Mouse (Mus musculus) forebrain, embryonic 11.5 days (tissue): ENCODE data around the gene Zcchc13. TPM values are rescaled to one million over a fixed set of nuclear protein-coding genes. Genes with fewer than 3 reads are reported as not detected.

Experiments
- ATAC-seq: fragments of 200-750 bp; cut with Nextera tagmentation; replicated peaks from 2 replicates; pipeline ENCODE4 v1.8.0; 2017; ENCODE audit warnings: moderate TSS enrichment; ENCODE audit not compliant: low FRiP score
- DNase-seq: peaks from one replicate; pipeline ENCODE4 v3.0.0-alpha.2; 2017; ENCODE audit warnings: low spot score
- H3K27ac ChIP-seq: fragments of 300-500 bp; sonication (generic); 2 replicates; pipeline ENCODE4 v1.5.1; 2014; ENCODE audit warnings: low read depth, low read length
- H3K27me3 ChIP-seq: fragments of 300-500 bp; sonication (generic); 2 replicates; pipeline ENCODE4 v1.6.1; 2014; ENCODE audit warnings: mild to moderate bottlenecking, low read length, mixed read lengths; ENCODE audit not compliant: control insufficient read depth, insufficient read depth
- H3K36me3 ChIP-seq: fragments of 300-500 bp; sonication (generic); 2 replicates; pipeline ENCODE4 v1.6.1; 2014; ENCODE audit warnings: mild to moderate bottlenecking, low read length, moderate library complexity, mixed read lengths; ENCODE audit not compliant: control insufficient read depth, insufficient read depth
- H3K4me1 ChIP-seq: fragments of 300-500 bp; sonication (generic); replicated peaks from 2 replicates; pipeline ENCODE4 v1.6.1; 2014; ENCODE audit warnings: low read length, mixed read lengths; ENCODE audit not compliant: control insufficient read depth, insufficient read depth
- H3K4me2 ChIP-seq: fragments of 300-500 bp; sonication (generic); 2 replicates; pipeline ENCODE4 v1.6.1; 2014; ENCODE audit warnings: low read depth, mild to moderate bottlenecking, low read length, moderate library complexity, mixed read lengths; ENCODE audit not compliant: severe bottlenecking
- H3K4me3 ChIP-seq: fragments of 300-500 bp; sonication (generic); 2 replicates; pipeline ENCODE4 v1.5.1; 2014; ENCODE audit warnings: low read depth, low read length
- H3K9ac ChIP-seq: fragments of 300-500 bp; sonication (generic); 2 replicates; pipeline ENCODE4 v1.6.1; 2014; ENCODE audit warnings: low read length
- H3K9me3 ChIP-seq: fragments of 300-500 bp; sonication (generic); 2 replicates; pipeline ENCODE4 v1.6.1; 2016; ENCODE audit warnings: low read length, mixed read lengths; ENCODE audit not compliant: control insufficient read depth
- whole genome bisulfite sequencing: fragments of 180-500 bp; shearing (Covaris S2); extraction: QIAGEN DNeasy Blood & Tissue Kit; methylation state at CpG from one replicate; pipeline ENCODE4 v1.1.7; 2014; 5-methylcytosine and 5-hydroxymethylcytosine counted together
- polyA plus RNA-seq: library from polyadenylated mRNA; unstranded; fragments of >200 nt; fragmentation: Nextera tagmentation; extraction: Ambion mirVana; gene quantifications from 2 replicates; pipeline ENCODE4 v1.2.1, GENCODE M21; 2014

The Zcchc13 gene
- polyA plus RNA-seq, 1 experiment from 2014 or later = not detected

DNA sequence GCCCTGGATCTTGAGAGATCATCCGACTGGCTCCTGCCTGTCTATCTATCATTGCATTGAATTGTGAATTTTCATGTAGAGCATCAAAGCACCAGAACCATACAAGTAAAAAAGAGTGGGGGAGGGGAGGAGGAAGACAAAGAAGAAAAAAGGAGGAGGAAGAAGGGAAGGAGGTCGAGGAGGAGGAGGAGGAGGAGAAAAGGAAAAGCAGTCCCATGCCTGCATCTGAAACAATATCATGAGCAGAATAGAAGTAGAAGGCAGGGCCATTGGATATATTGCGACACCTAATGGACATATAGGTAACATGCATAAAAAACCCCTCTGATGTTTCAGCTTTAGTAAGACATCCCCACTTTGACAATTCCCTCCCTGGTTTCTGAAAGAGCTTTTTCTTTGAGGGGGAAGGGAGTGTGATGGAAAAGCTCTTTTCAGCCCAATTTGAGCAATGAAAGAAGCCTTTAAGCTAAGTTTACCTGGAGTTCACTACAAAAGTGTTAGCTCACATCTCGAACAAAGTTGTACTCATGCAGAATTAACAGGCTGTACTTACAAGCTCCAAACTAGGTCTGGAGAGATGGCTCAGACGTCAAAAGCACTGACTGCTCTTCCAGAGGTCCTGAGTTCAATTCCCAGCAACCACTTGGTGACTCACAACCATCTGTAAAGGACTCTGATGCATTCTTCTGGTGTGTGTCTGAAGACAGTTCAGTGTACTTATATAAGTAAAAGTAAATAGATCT lies 5.8 kb upstream of the Zcchc13 start:
- Histone ChIP-seq H3K9ac (no peak overlapping the region), H3K27ac (no peak overlapping the region), H3K4me1 (no peaks in the 10 kb centered on the region), H3K4me2 (no peak overlapping the region), H3K4me3 (no peak overlapping the region), H3K27me3 (peaks cover 2% of the 10 kb centered on the region; the same call in 1 of the 2 replicates), H3K36me3 (no peaks in the 10 kb centered on the region), H3K9me3 (no peaks in the 10 kb centered on the region)
- no peak for ATAC-seq
- WGBS = 23% methylated on average over 5 of the region's 5 CpGs
- DNase-seq = no peak

DNA sequence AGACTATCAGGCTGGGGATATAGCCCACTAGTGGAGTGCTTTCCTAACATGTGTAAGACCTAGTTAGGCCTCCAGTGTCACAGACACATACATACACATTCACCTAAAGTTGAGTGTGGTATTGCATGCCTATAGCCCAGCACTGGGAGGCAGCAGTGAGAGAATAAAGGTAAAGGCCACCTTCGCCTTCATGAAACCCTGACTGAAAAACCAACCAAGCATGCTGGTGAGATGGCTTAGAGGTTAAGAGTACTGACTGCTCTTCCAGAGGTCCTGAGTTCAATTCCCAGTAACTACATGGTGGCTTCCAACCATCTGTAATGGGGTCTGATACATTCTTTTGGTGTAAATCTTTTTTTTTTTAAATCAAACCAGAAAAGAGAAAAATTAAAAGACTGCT lies 1.5 kb upstream of the Zcchc13 start:
- DNase-seq (no peak), ATAC-seq (no peak)
- no peaks in the 10 kb centered on the region for H3K9me3 ChIP-seq
- no peak overlapping the region for H3K4me2 ChIP-seq
- no peak overlapping the region for H3K4me3 ChIP-seq
- H3K4me1 ChIP-seq = no peaks in the 10 kb centered on the region
- peaks cover 1% of the 10 kb centered on the region; the same call in 1 of the 2 replicates for H3K27me3 ChIP-seq
- H3K27ac ChIP-seq = no peak overlapping the region
- 58% methylated on average over 1 of the region's 1 CpGs for WGBS
- H3K9ac ChIP-seq = no peak overlapping the region
- no peaks in the 10 kb centered on the region for H3K36me3 ChIP-seq

DNA sequence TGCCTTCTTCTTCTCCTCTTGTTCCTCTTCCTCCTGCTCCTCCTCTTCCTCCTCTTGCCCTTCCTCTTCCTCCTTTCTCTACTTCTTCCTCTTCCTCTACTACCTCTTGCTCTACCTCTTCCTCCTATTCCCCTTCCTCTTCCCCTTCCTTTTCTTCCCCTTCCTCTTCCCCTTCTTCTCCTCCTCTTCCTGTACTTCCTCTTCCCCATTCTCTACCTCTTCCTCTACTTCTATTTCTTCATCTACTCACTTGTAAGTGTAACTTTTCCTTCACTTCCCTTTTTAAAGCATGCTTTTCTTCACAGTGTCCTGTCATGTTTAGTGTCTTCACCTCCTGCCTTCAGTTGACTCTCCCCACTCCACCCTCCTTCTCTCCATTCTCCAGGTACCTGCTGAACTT lies 3.5 kb downstream of the Zcchc13 start:
- Histone ChIP-seq H3K27ac (no peak overlapping the region), H3K27me3 (no peaks in the 10 kb centered on the region), H3K4me1 (no peaks in the 10 kb centered on the region), H3K36me3 (no peaks in the 10 kb centered on the region), H3K9me3 (no peaks in the 10 kb centered on the region), H3K4me3 (no peak overlapping the region), H3K9ac (no peak overlapping the region), H3K4me2 (no peak overlapping the region)
- ATAC-seq (no peak), DNase-seq (no peak)

DNA sequence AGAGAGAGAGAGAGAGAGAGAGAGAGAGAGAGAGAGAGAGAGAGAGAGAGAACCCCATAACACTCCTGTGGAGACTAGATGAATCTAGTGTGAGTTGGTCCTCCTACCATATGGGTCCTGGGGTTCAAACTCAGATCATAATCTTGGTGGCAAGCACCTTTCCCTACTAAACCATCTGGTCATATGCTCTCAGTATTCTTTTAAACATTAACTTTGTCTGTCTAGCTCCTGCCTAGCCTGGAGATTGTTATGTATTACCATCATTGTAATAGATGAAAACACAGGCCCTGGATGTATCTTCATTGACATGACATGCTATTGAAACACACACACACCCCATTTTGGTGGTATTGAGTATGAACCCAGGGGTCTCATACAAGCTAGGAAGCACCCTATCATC lies 5.6 kb downstream of the Zcchc13 start:
- no peaks in the 10 kb centered on the region for H3K4me1 ChIP-seq
- H3K9me3 ChIP-seq = no peaks in the 10 kb centered on the region
- DNase-seq = no peak
- H3K4me2 ChIP-seq = no peak overlapping the region
- no peak overlapping the region for H3K9ac ChIP-seq
- H3K27me3 ChIP-seq = no peaks in the 10 kb centered on the region
- ATAC-seq = no peak
- no peak overlapping the region for H3K27ac ChIP-seq
- H3K4me3 ChIP-seq = no peak overlapping the region
- no peaks in the 10 kb centered on the region for H3K36me3 ChIP-seq

DNA sequence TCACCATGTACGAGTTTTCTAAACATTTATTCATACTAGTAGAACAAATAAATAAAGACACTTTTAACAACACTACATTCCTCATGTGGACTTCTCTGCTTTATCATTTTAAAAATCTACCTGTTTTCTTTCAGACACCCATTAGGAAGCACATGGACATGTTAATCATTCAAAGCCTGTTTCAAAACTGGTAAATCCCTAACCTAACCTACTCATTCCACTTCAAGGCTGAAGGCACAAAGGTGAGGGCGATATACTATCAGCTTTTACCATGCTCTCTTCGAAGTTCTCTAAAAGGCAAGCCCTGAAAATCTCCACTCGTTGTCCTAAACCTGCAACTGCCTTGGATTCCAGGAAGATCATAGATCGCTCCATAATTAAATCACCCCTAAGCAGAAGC lies 8.2 kb downstream of the Zcchc13 start:
- WGBS = 88% methylated on average over 5 of the region's 5 CpGs

DNA sequence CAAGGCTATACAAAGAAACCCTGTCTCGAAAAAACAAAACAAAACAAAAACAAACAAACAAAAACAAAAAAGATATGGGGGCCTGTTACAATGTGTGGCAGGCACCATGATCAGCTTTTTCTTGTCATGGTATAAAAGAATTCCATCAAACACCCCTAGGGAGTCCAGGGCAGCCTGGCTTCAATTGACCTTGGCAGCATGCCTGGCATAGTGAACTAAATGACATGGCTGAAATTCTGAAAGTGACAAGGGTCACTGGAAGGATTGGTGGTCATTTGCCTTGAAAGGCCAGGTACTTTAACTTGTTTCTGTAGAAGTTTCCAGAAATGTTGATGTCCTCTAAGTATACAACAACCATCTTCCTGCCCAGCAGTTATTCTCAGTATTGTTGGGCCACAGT lies 13.9 kb downstream of the Zcchc13 start:
- Histone ChIP-seq H3K27ac (no peak overlapping the region), H3K4me1 (no peaks in the 10 kb centered on the region), H3K27me3 (peaks cover 2% of the 10 kb centered on the region; the same call in 1 of the 2 replicates), H3K9me3 (no peaks in the 10 kb centered on the region), H3K4me3 (no peak overlapping the region), H3K4me2 (no peak overlapping the region), H3K9ac (no peak overlapping the region), H3K36me3 (no peaks in the 10 kb centered on the region)
- 73% methylated on average over 1 of the region's 1 CpGs for WGBS
- DNase-seq = no peak
- no peak for ATAC-seq

More for the DNA sequence above, 8.2 kb downstream of the Zcchc13 start:
- Histone ChIP-seq H3K9me3 (no peaks in the 10 kb centered on the region), H3K4me2 (no peak overlapping the region), H3K9ac (no peak overlapping the region), H3K27me3 (peaks cover 2% of the 10 kb centered on the region; the same call in 1 of the 2 replicates), H3K36me3 (no peaks in the 10 kb centered on the region), H3K4me3 (no peak overlapping the region), H3K27ac (no peak overlapping the region), H3K4me1 (no peaks in the 10 kb centered on the region)
- ATAC-seq = no peak
- DNase-seq = no peak

DNA sequence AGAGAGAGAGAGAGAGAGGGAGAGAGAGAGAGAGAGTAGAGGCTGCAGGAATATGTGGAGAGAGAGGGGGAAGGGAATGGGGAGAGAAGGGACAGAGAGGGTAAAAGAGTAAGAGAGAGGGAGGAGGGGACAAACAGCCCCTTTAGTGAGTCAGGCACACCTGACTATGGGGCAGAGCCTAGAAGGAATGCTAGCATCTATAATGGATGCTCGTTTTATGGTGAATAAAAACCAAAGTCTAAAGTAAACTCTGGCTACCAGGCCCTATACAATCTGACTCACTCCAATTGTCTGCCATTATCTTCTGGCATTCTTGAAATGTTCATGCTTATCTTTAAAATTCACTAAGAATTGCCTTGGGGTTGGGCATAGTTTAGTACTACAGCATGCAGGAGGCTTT lies 21.7 kb downstream of the Zcchc13 start:
- ATAC-seq (no peak), DNase-seq (no peak)
- H3K4me2 ChIP-seq = no peak overlapping the region
- no peaks in the 10 kb centered on the region for H3K36me3 ChIP-seq
- no peak overlapping the region for H3K27ac ChIP-seq
- H3K27me3 ChIP-seq = peaks cover 5% of the 10 kb centered on the region; the same call in 1 of the 2 replicates
- no peak overlapping the region for H3K9ac ChIP-seq
- 33% methylated on average over 1 of the region's 1 CpGs for WGBS
- H3K4me1 ChIP-seq = no peaks in the 10 kb centered on the region
- H3K4me3 ChIP-seq = no peak overlapping the region
- H3K9me3 ChIP-seq = no peaks in the 10 kb centered on the region

DNA sequence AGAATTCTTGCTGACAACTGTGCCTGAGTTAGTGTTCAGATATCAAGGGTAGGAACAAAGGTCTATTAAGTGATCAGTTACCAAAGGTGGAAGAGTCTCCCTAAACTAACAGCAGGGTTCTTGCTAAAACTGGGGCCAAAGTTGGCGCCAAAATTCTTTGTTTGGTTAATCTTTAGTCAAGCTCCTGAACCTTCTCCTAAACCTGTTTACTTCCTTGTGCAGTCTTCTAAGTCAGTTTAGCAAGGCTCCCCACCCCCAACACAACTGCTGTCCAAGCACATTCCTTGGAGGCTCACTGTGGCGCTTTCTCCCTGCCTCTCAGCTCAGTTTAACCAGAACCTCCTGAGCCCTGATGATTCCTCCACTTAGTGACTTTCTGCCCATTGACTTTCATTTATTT lies 22.6 kb downstream of the Zcchc13 start:
- no peak overlapping the region for H3K4me3 ChIP-seq
- no peaks in the 10 kb centered on the region for H3K36me3 ChIP-seq
- ATAC-seq (no peak), DNase-seq (no peak)
- no peak overlapping the region for H3K9ac ChIP-seq
- peaks cover 5% of the 10 kb centered on the region; the same call in 1 of the 2 replicates for H3K27me3 ChIP-seq
- 17% methylated on average over 2 of the region's 2 CpGs for WGBS
- H3K27ac ChIP-seq = no peak overlapping the region
- no peak overlapping the region for H3K4me2 ChIP-seq
- H3K9me3 ChIP-seq = no peaks in the 10 kb centered on the region
- H3K4me1 ChIP-seq = no peaks in the 10 kb centered on the region

DNA sequence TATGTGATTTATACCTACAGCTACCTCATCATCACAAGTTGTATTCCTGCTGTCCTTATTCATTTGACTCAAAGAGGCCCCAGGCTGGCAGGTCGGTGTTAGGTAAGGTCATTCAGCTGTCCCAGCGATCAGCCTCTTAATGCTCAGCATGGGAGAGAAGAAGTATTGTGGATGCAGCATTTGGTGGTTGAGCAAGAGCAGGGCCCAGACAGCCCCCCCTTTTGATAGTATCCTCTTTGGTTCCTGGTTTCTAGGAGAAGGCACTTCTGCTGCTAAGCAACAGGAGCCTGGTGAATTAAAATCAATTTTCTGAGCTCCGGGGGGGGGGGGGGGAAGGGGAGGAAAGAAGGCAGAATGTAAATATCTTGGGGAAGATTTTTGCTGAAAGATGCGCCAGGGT lies 28.6 kb downstream of the Zcchc13 start:
- no peak for ATAC-seq

More for the DNA sequence above, 28.6 kb downstream of the Zcchc13 start:
- Histone ChIP-seq H3K4me3 (no peak overlapping the region), H3K9ac (no peak overlapping the region), H3K27me3 (peaks cover 10% of the 10 kb centered on the region; the same call in 1 of the 2 replicates), H3K9me3 (no peaks in the 10 kb centered on the region; the same call in 1 of the 2 replicates), H3K4me2 (no peak overlapping the region), H3K36me3 (no peaks in the 10 kb centered on the region), H3K27ac (no peak overlapping the region), H3K4me1 (no peaks in the 10 kb centered on the region)
- no peak for DNase-seq
- 64% methylated on average over 4 of the region's 4 CpGs for WGBS
